In genomic region chr8:111599707-111600444, GRCm38 (mm10) we compare ENCODE assay signal across 19 mouse cellular contexts. TPM values are rescaled to one million over a fixed set of nuclear protein-coding genes. Genes with fewer than 3 reads are reported as not detected.
DNase-seq lines count a peak whose midpoint lies in the region; ATAC-seq and TF ChIP-seq lines count a peak whose summit lies in the region.
"Had no signal": no experiment of that assay in that cellular context is flagged by ENCODE, and none has a peak within 500 bp of the region (broad histone marks: within the 10 kb centered on the region; RNA-seq: fewer than 3 reads in every experiment).

No protein-coding gene starts in this region.

- no peak overlapping the region for H3K4me2 ChIP-seq in heart, embryonic 16.5 days (ENCODE audit: low read depth, low read length)
- no peak overlapping the region for H3K4me2 ChIP-seq in midbrain, embryonic 16.5 days (ENCODE audit: low read length)
- H3K4me2 ChIP-seq: forebrain, embryonic 12.5 days; hindbrain, embryonic 12.5 days; midbrain, embryonic 11.5 days had no signal

- peaks cover 99% of the 10 kb centered on the region for H3K79me2 ChIP-seq in C2C12 (ENCODE audit: control insufficient read depth, insufficient read depth)

- H3ac ChIP-seq in C2C12 (ENCODE audit: control insufficient read depth, insufficient read length, low read depth), result no peak overlapping the region

- peak overlapping the region; percentile 34; the same call in 1 of the 2 replicates for H3K27ac ChIP-seq in heart, embryonic 16.5 days (ENCODE audit: low read length)
- no peak overlapping the region for H3K27ac ChIP-seq in midbrain, embryonic 16.5 days (ENCODE audit: low read length)
- H3K27ac ChIP-seq: forebrain, embryonic 12.5 days; hindbrain, embryonic 12.5 days; liver, embryonic 14.5 days had no signal

- peaks cover 49% of the 10 kb centered on the region for H3K4me1 ChIP-seq in heart, embryonic 16.5 days (ENCODE audit: control insufficient read depth, insufficient read depth, low read length)
- peaks cover 15% of the 10 kb centered on the region for H3K4me1 ChIP-seq in midbrain, embryonic 16.5 days (ENCODE audit: control insufficient read depth, insufficient read depth, low read length)

- H3K36me3 ChIP-seq in heart, embryonic 16.5 days (ENCODE audit: control insufficient read depth, insufficient read depth), result no peaks in the 10 kb centered on the region
- H3K36me3 ChIP-seq in C2C12 (ENCODE audit: control insufficient read depth, insufficient read depth), result peaks cover 4% of the 10 kb centered on the region
- no peaks in the 10 kb centered on the region for H3K36me3 ChIP-seq in midbrain, embryonic 16.5 days (ENCODE audit: control insufficient read depth, insufficient read depth, low read length)
- H3K36me3 ChIP-seq: forebrain, embryonic 12.5 days; hindbrain, embryonic 12.5 days had no signal

- H3K27me3 ChIP-seq in heart, embryonic 16.5 days (ENCODE audit: control insufficient read depth, insufficient read depth, low read length), result no peaks in the 10 kb centered on the region
- H3K27me3 ChIP-seq in C2C12 (ENCODE audit: control insufficient read depth, insufficient read depth, insufficient read length), result no peaks in the 10 kb centered on the region
- H3K27me3 ChIP-seq in midbrain, embryonic 16.5 days (ENCODE audit: control insufficient read depth, insufficient read depth, low read depth, low read length), result no peaks in the 10 kb centered on the region
- H3K27me3 ChIP-seq: forebrain, embryonic 12.5 days; hindbrain, embryonic 12.5 days; Patski had no signal

- intact Hi-C loops in left cerebral cortex, postnatal 25 days (cut with DNase I), result no loop called here

- no peak for TF ChIP-seq CTCF in C2C12 (IDR thresholded peaks at IDR 0.05; ENCODE audit: control insufficient read depth, insufficient read depth, insufficient read length)

- H3K9ac ChIP-seq in heart, embryonic 16.5 days (ENCODE audit: low read length), result no peak overlapping the region
- H3K9ac ChIP-seq in midbrain, embryonic 16.5 days (ENCODE audit: low read depth, low read length), result no peak overlapping the region
- H3K9ac ChIP-seq: forebrain, embryonic 12.5 days; hindbrain, embryonic 12.5 days; liver, embryonic 14.5 days had no signal

- H3K9me3 ChIP-seq in heart, embryonic 16.5 days (replicated peaks; ENCODE audit: control insufficient read depth, low read length), result no peaks in the 10 kb centered on the region
- H3K9me3 ChIP-seq in midbrain, embryonic 16.5 days (replicated peaks; ENCODE audit: control insufficient read depth, low read length, poor library complexity, severe bottlenecking), result no peaks in the 10 kb centered on the region
- H3K9me3 ChIP-seq: forebrain, embryonic 12.5 days; hindbrain, embryonic 12.5 days had no signal

- ATAC-seq in cerebellum, adult (ENCODE audit: insufficient number of reproducible peaks, low FRiP score, low TSS enrichment), result peak; percentile 46; the same call in 1 of the 2 replicates
- no peak for ATAC-seq in heart, embryonic 16.5 days (replicated peaks; ENCODE audit: extremely low read depth, insufficient read depth, low FRiP score)
- no peak for ATAC-seq in midbrain, embryonic 16.5 days
- ATAC-seq: activated CD4-positive, CD25-positive, alpha-beta regulatory T cell, adult 4 months; inflammation-experienced regulatory T-cells, adult 6 months; Patski had no signal

- no peak for DNase-seq in cerebellum, adult 8-10 months
- no peak for DNase-seq in heart, adult 18-20 months
- peak; percentile 51 for DNase-seq in cerebellum, adult 9-11 months
- DNase-seq in left cerebral cortex, postnatal 25 days (ENCODE audit: low spot score in 2 of 2), result no peak
- DNase-seq: adrenal gland, postnatal 10 days; gastrocnemius, postnatal 14 days; spleen, adult 18-20 months; thymus, postnatal 4 days had no signal

- H3K79me3 ChIP-seq in C2C12 (ENCODE audit: low read depth), result peaks cover 47% of the 10 kb centered on the region

- no peak overlapping the region for H3K4me3 ChIP-seq in heart, embryonic 16.5 days (ENCODE audit: low read length)
- H3K4me3 ChIP-seq in C2C12 (ENCODE audit: insufficient read depth, poor library complexity, severe bottlenecking), result no peak overlapping the region
- H3K4me3 ChIP-seq in midbrain, embryonic 16.5 days (ENCODE audit: low read depth, low read length), result no peak overlapping the region
- H3K4me3 ChIP-seq: forebrain, embryonic 12.5 days; hindbrain, embryonic 12.5 days had no signal

- 68% methylated on average over 9 of the region's 9 CpGs for WGBS in heart, embryonic 16.5 days
- WGBS in midbrain, embryonic 16.5 days, result 80% methylated on average over 9 of the region's 9 CpGs

TF ChIP-seq in C2C12, 6 proteins besides CTCF, POLR2A, EP300 and RAD21:
- TF ChIP-seq MYOD1 (IDR thresholded peaks at IDR 0.05; ENCODE audit: control insufficient read depth, insufficient read length, low read depth) (peak; percentile 24), FOSL1 (IDR thresholded peaks at IDR 0.05; ENCODE audit: insufficient read depth, low read length, poor library complexity, severe bottlenecking) (no peak), CEBPB (IDR thresholded peaks at IDR 0.05; ENCODE audit: low read depth) (no peak), MAX (IDR thresholded peaks at IDR 0.05) (no peak), MYOG (IDR thresholded peaks at IDR 0.05; ENCODE audit: control insufficient read depth, extremely low read depth, insufficient read length) (no peak), USF1 (IDR thresholded peaks at IDR 0.05; ENCODE audit: low read depth) (no peak)

RNA-seq across cellular contexts. Expression of gene Ldhd, which starts 30.3 kb away (rescaled TPM):
- 1.2 TPM in 2 replicates for polyA plus RNA-seq in heart, embryonic 16.5 days (2015; fragmentation: Nextera tagmentation; extraction: Ambion mirVana)
- 10 to 100 TPM; 49.2 to 51.1 TPM for total RNA-seq in heart, adult 18-20 months (2021)
- polyA plus RNA-seq in C2C12 (2012; fragmentation: generic; extraction: Trizol), result 0.06 TPM
- 0.93 and 1.3 TPM in 2 replicates for polyA plus RNA-seq in midbrain, embryonic 16.5 days (2015; fragmentation: Nextera tagmentation; extraction: Ambion mirVana)
- total RNA-seq in left cerebral cortex, postnatal 25 days (2021), result 1 to 10 TPM; 6.8 to 7.7 TPM

RNA-seq across cellular contexts. Expression of gene Zfp1, which starts 43.3 kb away (rescaled TPM):
- polyA plus RNA-seq in heart, embryonic 16.5 days (2015; fragmentation: Nextera tagmentation; extraction: Ambion mirVana), result 15.5 and 16.7 TPM in 2 replicates
- total RNA-seq in heart, adult 18-20 months (2021), result 1 to 10 TPM; 6.5 to 7.4 TPM
- 4.7 TPM for polyA plus RNA-seq in C2C12 (2012; fragmentation: generic; extraction: Trizol)
- 26.7 and 29.1 TPM in 2 replicates for polyA plus RNA-seq in midbrain, embryonic 16.5 days (2015; fragmentation: Nextera tagmentation; extraction: Ambion mirVana)
- total RNA-seq in left cerebral cortex, postnatal 25 days (2021), result 10 to 100 TPM; 20.0 to 20.9 TPM
